Mouse (Mus musculus): ENCODE data around the gene Ebf1. TPM values are rescaled to one million over a fixed set of nuclear protein-coding genes. Genes with fewer than 3 reads are reported as not detected.

The Ebf1 gene
- polyA plus RNA-seq, 1 experiment from 2014 or later = 21.3 TPM

GRCm38 (mm10) chr11:44685911-44686361 lies 68.8 kb downstream of the Ebf1 start:
- H3K4me1 ChIP-seq (replicated peaks; ENCODE audit: control insufficient read depth, insufficient read depth, low read length) = no peaks in the 10 kb centered on the region
- H3K9me3 ChIP-seq (ENCODE audit: control insufficient read depth, low read length) = no peaks in the 10 kb centered on the region
- no peak overlapping the region for H3K4me3 ChIP-seq (ENCODE audit: low read depth, low read length)
- H3K27ac ChIP-seq (ENCODE audit: low read depth, low read length) = no peak overlapping the region
- DNase-seq (ENCODE audit: low spot score) = no peak
- no peaks in the 10 kb centered on the region for H3K36me3 ChIP-seq (ENCODE audit: control insufficient read depth, insufficient read depth, low read length)
- ATAC-seq (replicated peaks; ENCODE audit: low FRiP score) = no peak
- peaks cover 2% of the 10 kb centered on the region; the same call in 1 of the 2 replicates for H3K27me3 ChIP-seq (ENCODE audit: control insufficient read depth, insufficient read depth, low read length)
- H3K9ac ChIP-seq (ENCODE audit: low read length) = no peak overlapping the region
- 37% methylated on average over 21 of the region's 21 CpGs for WGBS
- no peak overlapping the region for H3K4me2 ChIP-seq (ENCODE audit: low read depth, low read length, severe bottlenecking)

- Histone ChIP-seq H3K27ac (ENCODE audit: low read depth, low read length) (no peak overlapping the region), H3K4me1 (replicated peaks; ENCODE audit: control insufficient read depth, insufficient read depth, low read length) (no peaks in the 10 kb centered on the region), H3K4me3 (ENCODE audit: low read depth, low read length) (no peak overlapping the region), H3K36me3 (ENCODE audit: control insufficient read depth, insufficient read depth, low read length) (no peaks in the 10 kb centered on the region), H3K9ac (ENCODE audit: low read length) (no peak overlapping the region), H3K27me3 (ENCODE audit: control insufficient read depth, insufficient read depth, low read length) (peaks cover 2% of the 10 kb centered on the region; the same call in 1 of the 2 replicates), H3K4me2 (ENCODE audit: low read depth, low read length, severe bottlenecking) (no peak overlapping the region), H3K9me3 (ENCODE audit: control insufficient read depth, low read length) (no peaks in the 10 kb centered on the region)
- ATAC-seq (replicated peaks; ENCODE audit: low FRiP score) (no peak), DNase-seq (ENCODE audit: low spot score) (no peak)
- 85% methylated on average over 12 of the region's 12 CpGs for WGBS
Measured at GRCm38 (mm10) chr11:44686378-44686777, 69.3 kb downstream of the Ebf1 start.

GRCm38 (mm10) chr11:44688542-44688941 lies 71.4 kb downstream of the Ebf1 start:
- H3K27ac ChIP-seq (ENCODE audit: low read depth, low read length) = no peak overlapping the region
- no peak overlapping the region for H3K4me2 ChIP-seq (ENCODE audit: low read depth, low read length, severe bottlenecking)
- no peak overlapping the region for H3K9ac ChIP-seq (ENCODE audit: low read length)
- DNase-seq (ENCODE audit: low spot score) (no peak), ATAC-seq (replicated peaks; ENCODE audit: low FRiP score) (no peak)
- H3K9me3 ChIP-seq (ENCODE audit: control insufficient read depth, low read length) = no peaks in the 10 kb centered on the region
- H3K4me1 ChIP-seq (replicated peaks; ENCODE audit: control insufficient read depth, insufficient read depth, low read length) = no peaks in the 10 kb centered on the region
- no peak overlapping the region for H3K4me3 ChIP-seq (ENCODE audit: low read depth, low read length)
- 67% methylated on average over 3 of the region's 3 CpGs for WGBS
- no peaks in the 10 kb centered on the region for H3K36me3 ChIP-seq (ENCODE audit: control insufficient read depth, insufficient read depth, low read length)
- peaks cover 2% of the 10 kb centered on the region; the same call in 1 of the 2 replicates for H3K27me3 ChIP-seq (ENCODE audit: control insufficient read depth, insufficient read depth, low read length)

DNA sequence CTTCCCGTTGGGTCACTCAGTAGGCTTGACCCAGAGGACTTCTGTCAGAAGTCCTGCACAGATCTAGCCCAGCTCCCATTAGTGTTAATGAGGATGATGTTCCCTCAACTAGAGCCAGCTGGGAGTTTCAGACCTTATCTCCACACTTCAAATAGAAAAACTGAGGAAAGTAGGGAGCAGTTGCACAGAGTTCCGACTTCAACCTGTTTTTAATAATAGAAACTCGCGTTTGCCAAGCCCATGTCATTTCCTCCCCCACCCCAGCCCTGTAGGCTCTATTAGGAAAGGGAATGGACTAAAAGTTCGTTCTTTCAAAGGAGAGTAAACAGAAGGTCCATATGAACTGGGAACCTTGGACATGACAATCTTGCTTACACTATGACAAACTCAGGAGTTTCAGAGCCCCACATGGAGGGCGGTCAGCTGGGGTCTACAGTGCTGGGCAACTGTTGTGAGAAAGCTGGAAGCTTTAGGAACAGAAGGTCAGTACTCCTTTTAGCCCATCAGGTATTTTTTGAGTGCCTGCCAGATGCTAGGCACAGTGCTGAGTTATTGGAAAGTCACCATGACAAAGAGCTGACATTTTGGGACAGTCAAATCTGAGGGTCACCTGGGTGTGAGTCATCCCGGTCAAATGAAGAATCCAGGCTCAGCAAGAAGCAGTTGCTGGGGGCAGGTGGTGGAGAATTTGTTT lies 72.6 kb downstream of the Ebf1 start:
- 80% methylated on average over 7 of the region's 7 CpGs for WGBS
- no peaks in the 10 kb centered on the region for H3K4me1 ChIP-seq (replicated peaks; ENCODE audit: control insufficient read depth, insufficient read depth, low read length)

DNA sequence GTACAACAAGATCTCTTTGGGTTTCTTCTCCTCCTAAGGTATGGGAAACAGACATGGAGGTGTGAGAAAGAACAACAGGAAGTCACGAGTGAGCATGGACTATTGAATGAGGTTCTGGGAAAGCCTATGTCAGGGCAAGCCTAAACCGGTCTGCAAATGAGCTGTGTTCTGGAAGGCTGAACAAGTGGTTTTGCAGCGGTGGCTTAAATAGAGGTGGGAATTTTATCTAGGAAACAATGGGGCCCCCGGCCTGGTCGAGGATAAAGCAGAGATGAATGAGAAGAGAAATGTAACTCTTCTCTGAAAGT lies 73.1 kb downstream of the Ebf1 start:
- Histone ChIP-seq H3K4me1 (replicated peaks; ENCODE audit: control insufficient read depth, insufficient read depth, low read length) (no peaks in the 10 kb centered on the region), H3K27me3 (ENCODE audit: control insufficient read depth, insufficient read depth, low read length) (peaks cover 2% of the 10 kb centered on the region; the same call in 1 of the 2 replicates), H3K27ac (ENCODE audit: low read depth, low read length) (no peak overlapping the region), H3K36me3 (ENCODE audit: control insufficient read depth, insufficient read depth, low read length) (no peaks in the 10 kb centered on the region), H3K4me3 (ENCODE audit: low read depth, low read length) (no peak overlapping the region), H3K4me2 (ENCODE audit: low read depth, low read length, severe bottlenecking) (no peak overlapping the region), H3K9ac (ENCODE audit: low read length) (no peak overlapping the region), H3K9me3 (ENCODE audit: control insufficient read depth, low read length) (no peaks in the 10 kb centered on the region)
- DNase-seq (ENCODE audit: low spot score) = no peak
- WGBS = 87% methylated on average over 5 of the region's 5 CpGs
- no peak for ATAC-seq (replicated peaks; ENCODE audit: low FRiP score)

More for the DNA sequence above, 72.6 kb downstream of the Ebf1 start:
- Histone ChIP-seq H3K9me3 (ENCODE audit: control insufficient read depth, low read length) (no peaks in the 10 kb centered on the region), H3K9ac (ENCODE audit: low read length) (no peak overlapping the region), H3K4me2 (ENCODE audit: low read depth, low read length, severe bottlenecking) (no peak overlapping the region), H3K27ac (ENCODE audit: low read depth, low read length) (no peak overlapping the region), H3K4me3 (ENCODE audit: low read depth, low read length) (no peak overlapping the region), H3K27me3 (ENCODE audit: control insufficient read depth, insufficient read depth, low read length) (peaks cover 2% of the 10 kb centered on the region; the same call in 1 of the 2 replicates), H3K36me3 (ENCODE audit: control insufficient read depth, insufficient read depth, low read length) (no peaks in the 10 kb centered on the region)
- DNase-seq (ENCODE audit: low spot score) (no peak), ATAC-seq (replicated peaks; ENCODE audit: low FRiP score) (no peak)

DNA sequence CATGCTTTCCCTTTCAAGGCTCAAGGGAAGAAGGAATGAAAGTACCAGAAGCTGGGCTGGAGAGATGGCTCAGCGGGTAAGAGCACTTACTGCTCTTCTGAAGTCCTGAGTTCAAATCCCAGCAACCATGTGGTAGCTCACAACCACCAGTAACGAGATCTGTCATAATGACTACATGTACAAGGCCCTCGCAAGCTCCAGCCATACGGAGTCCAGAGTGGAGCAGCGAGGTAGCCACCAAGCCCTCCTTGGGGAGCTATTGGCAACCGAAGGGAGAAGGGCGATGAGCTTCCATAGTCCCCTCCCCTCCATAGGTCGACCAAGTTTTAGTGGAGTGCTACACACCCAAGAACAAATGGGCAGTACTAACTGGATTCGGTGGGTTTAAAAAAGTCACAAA lies 78.3 kb downstream of the Ebf1 start:
- ATAC-seq (replicated peaks; ENCODE audit: low FRiP score) = no peak
- H3K27me3 ChIP-seq (ENCODE audit: control insufficient read depth, insufficient read depth, low read length) = no peaks in the 10 kb centered on the region
- no peak overlapping the region for H3K4me2 ChIP-seq (ENCODE audit: low read depth, low read length, severe bottlenecking)
- WGBS = 93% methylated on average over 9 of the region's 9 CpGs
- peaks cover 5% of the 10 kb centered on the region; the same call in 1 of the 2 replicates for H3K4me1 ChIP-seq (replicated peaks; ENCODE audit: control insufficient read depth, insufficient read depth, low read length)
- H3K36me3 ChIP-seq (ENCODE audit: control insufficient read depth, insufficient read depth, low read length) = no peaks in the 10 kb centered on the region
- no peak for DNase-seq (ENCODE audit: low spot score)
- no peaks in the 10 kb centered on the region for H3K9me3 ChIP-seq (ENCODE audit: control insufficient read depth, low read length)
- no peak overlapping the region for H3K4me3 ChIP-seq (ENCODE audit: low read depth, low read length)
- no peak overlapping the region for H3K27ac ChIP-seq (ENCODE audit: low read depth, low read length)
- H3K9ac ChIP-seq (ENCODE audit: low read length) = no peak overlapping the region

GRCm38 (mm10) chr11:44696539-44697201 lies 79.6 kb downstream of the Ebf1 start:
- H3K9me3 ChIP-seq (ENCODE audit: control insufficient read depth, low read length) = no peaks in the 10 kb centered on the region
- ATAC-seq (replicated peaks; ENCODE audit: low FRiP score) (peak; percentile 84), DNase-seq (ENCODE audit: low spot score) (peak; percentile 71)
- no peaks in the 10 kb centered on the region for H3K27me3 ChIP-seq (ENCODE audit: control insufficient read depth, insufficient read depth, low read length)
- H3K4me3 ChIP-seq (ENCODE audit: low read depth, low read length) = no peak overlapping the region; the same call in 1 of the 2 replicates
- no peaks in the 10 kb centered on the region for H3K36me3 ChIP-seq (ENCODE audit: control insufficient read depth, insufficient read depth, low read length)
- peak overlapping the region; percentile 40; the same call in 1 of the 2 replicates for H3K4me2 ChIP-seq (ENCODE audit: low read depth, low read length, severe bottlenecking)
- H3K4me1 ChIP-seq (replicated peaks; ENCODE audit: control insufficient read depth, insufficient read depth, low read length) = peaks cover 9% of the 10 kb centered on the region; the same call in 1 of the 2 replicates
- H3K27ac ChIP-seq (ENCODE audit: low read depth, low read length) = no peak overlapping the region
- peak overlapping the region; percentile 27; the same call in 1 of the 2 replicates for H3K9ac ChIP-seq (ENCODE audit: low read length)
- WGBS = 8% methylated on average over 16 of the region's 16 CpGs

- WGBS = 82% methylated on average over 4 of the region's 4 CpGs
- Histone ChIP-seq H3K27ac (ENCODE audit: low read depth, low read length) (no peak overlapping the region), H3K4me1 (replicated peaks; ENCODE audit: control insufficient read depth, insufficient read depth, low read length) (peaks cover 9% of the 10 kb centered on the region; the same call in 1 of the 2 replicates)
Measured at GRCm38 (mm10) chr11:44700181-44700580, 83.1 kb downstream of the Ebf1 start.

More at GRCm38 (mm10) chr11:44700181-44700580, 83.1 kb downstream of the Ebf1 start:
- H3K9me3 ChIP-seq (ENCODE audit: control insufficient read depth, low read length) = no peaks in the 10 kb centered on the region
- DNase-seq (ENCODE audit: low spot score) (no peak), ATAC-seq (replicated peaks; ENCODE audit: low FRiP score) (no peak)
- H3K4me2 ChIP-seq (ENCODE audit: low read depth, low read length, severe bottlenecking) = no peak overlapping the region
- no peak overlapping the region for H3K9ac ChIP-seq (ENCODE audit: low read length)
- no peaks in the 10 kb centered on the region for H3K36me3 ChIP-seq (ENCODE audit: control insufficient read depth, insufficient read depth, low read length)
- H3K4me3 ChIP-seq (ENCODE audit: low read depth, low read length) = no peak overlapping the region
- H3K27me3 ChIP-seq (ENCODE audit: control insufficient read depth, insufficient read depth, low read length) = no peaks in the 10 kb centered on the region

Data from forebrain, embryonic 11.5 days (tissue).